Mouse (Mus musculus) CH12F3 (cell line): ENCODE measurements around the gene Spry1.

ENCODE experiments used
- in situ Hi-C: fragments of 300-500 bp; cut with MboI; formaldehyde crosslinking; loops from 2 replicates; pipeline ENCODE4 v1.14.3; 2020; ENCODE audit warnings: low sequenced_read_pairs

Gene Spry1

DNA sequence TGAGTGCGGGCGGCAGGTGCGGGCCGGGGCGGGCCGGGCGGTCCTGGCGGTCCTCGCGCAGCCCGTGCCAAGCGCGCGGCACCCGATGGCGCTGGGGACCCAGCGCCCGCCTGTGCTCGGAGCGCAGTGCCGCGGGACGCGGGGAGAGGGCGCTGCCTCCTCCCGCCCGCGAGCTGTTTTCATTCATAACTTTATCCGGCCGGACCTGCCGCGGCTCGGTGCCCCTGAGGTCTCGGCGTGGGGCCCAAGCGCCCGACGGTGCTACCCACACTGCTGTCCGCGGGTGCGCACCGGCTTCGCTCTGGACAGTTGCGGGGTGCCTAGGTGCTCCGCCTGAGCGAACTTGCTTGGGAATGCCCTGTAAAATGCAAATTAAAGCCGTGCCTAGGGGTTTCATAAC lies 1.1 kb downstream of the Spry1 start:
- in situ Hi-C loops: no loop called here

DNA sequence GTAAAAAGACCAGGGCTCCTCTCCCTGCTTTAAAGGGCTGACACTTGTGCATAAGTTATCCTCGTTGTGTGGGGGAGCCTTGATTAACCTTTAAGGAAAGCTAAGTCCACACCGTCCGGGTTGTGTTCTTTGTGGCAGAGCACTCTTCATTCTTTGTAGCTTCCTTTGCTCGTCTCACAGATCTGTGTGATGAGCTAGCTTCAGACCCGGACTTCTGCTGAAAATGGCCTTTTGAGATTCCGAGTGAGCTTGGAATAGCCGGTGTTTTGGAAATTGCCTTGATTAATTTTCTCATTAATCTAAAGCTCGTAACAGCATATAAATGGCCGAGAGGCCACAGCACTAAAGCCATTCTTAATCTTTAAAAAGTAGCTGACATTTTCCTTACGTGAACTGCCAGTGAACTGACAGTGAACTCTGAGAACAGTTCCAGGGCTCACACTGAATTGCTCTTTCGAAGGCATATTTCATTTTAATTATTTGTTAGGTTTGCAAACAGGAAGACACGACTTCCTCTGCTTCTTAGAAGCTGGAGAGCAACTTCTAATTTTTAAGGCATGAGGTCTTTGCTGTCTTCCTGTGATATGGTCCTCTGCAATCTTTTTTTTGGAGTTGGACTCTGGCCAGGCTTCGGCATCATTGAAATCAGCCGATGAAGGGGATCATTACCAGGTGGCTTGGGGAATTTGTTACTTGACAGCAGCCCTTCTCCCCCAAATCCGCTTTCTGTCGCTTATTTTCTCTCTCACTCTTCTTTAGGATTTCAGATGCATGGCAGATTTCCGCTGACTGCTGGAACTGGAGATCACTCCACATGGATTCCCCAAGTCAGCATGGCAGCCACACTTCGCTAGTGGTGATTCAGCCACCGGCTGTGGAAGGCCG lies 2.3 kb downstream of the Spry1 start:
- in situ Hi-C loops: no loop called here

DNA sequence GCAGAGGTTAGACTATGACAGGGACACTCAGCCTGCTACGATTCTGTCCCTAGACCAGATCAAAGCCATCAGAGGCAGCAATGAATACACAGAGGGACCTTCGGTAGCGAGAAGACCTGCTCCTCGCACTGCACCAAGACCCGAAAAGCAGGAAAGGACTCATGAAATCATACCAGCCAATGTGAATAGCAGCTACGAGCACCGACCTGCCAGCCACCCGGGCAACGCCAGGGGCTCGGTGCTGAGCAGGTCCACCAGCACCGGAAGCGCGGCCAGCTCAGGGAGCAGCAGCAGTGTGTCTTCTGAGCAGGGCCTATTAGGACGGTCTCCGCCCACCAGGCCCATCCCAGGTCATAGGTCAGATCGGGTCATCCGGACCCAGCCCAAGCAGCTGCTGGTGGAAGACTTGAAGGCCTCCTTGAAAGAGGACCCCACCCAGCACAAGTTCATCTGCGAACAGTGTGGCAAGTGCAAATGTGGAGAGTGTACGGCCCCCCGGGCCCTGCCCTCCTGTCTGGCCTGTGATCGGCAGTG lies 3.0 kb downstream of the Spry1 start:
- in situ Hi-C loops: no loop called here

DNA sequence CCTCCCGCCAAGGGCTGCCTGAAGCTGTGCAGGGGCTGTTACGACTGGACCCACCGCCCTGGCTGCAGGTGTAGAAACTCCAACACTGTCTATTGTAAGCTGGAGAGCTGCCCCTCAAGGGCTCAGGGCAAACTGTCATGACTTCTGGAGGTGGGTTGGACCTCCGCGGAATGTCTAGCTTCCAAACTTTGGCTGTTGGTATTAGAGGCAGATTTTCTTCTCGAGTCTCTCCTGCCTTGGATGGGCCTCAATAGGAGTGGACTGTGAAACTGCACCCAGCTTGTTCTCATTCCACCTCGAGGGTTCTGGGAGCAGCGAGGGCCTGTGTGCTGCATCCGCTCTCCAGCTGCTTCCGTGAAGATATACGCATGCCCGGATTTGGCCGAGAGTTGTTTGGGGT lies 3.7 kb downstream of the Spry1 start:
- in situ Hi-C loops: no loop called here

GRCm38 (mm10) chr3:37643903-37644302 lies 4.2 kb downstream of the Spry1 start:
- in situ Hi-C loops: no loop called here

DNA sequence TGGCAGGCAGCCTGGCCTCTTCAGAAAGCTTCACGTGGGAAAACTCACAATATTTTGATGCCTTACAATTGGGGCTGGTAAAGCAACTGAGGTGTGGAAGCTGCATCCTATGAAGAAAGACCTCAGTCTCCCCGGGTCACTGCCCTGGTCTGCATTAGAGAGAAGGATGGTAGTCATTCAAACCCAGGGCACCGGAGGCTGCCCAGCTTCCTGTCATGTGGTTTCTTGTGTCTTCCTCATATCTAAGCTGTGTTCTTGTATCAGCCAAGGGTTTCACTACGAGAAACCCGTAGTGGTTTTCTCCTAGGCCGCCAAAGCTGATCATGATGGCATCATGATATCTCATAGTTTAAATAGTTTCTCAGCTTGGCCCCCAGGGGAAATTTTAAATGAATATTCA lies 5.3 kb downstream of the Spry1 start:
- in situ Hi-C loops: no loop called here

DNA sequence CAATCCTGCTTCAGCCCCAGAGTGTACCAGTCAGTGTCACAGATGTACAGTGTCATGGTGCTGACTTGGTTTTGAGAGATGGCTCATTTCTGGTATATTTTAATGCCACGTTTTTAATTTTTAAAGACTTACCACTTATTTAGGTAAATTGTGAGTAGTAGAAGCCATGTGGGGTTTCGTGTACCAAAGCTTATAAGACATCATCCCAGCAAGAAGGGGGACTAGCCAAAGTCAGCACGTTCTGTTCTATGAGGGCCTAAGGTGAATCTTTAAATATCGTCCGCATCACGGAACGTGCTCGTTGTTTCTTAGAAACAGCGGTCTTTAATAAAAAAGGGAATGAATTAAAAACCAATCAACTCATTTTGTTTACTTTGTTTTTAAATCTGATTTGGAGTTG lies 6.5 kb downstream of the Spry1 start:
- in situ Hi-C loops: no loop called here

- in situ Hi-C loops: no loop called here
These were observed 7.5 kb downstream of the Spry1 start for GRCm38 (mm10) chr3:37647225-37647624.

DNA sequence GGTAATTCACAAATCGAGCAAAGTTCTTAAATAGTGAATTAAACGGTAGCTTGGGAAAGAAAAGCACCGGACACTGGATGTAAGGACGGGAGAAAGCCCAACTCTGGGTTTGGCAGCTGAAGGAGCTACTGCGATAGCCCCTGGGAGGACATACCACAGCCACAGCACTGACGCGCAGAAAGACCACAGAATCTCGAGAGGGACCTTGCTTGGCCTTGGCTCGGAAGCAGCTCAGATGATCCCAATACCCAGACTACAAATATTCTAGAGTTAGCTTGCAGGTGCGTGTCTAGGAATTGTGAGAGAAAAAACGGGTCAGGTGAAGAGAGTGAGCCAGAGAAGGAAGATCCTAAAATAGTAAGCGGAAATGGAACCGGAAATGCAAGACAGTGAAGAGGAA lies 8.5 kb downstream of the Spry1 start:
- in situ Hi-C loops: no loop called here

DNA sequence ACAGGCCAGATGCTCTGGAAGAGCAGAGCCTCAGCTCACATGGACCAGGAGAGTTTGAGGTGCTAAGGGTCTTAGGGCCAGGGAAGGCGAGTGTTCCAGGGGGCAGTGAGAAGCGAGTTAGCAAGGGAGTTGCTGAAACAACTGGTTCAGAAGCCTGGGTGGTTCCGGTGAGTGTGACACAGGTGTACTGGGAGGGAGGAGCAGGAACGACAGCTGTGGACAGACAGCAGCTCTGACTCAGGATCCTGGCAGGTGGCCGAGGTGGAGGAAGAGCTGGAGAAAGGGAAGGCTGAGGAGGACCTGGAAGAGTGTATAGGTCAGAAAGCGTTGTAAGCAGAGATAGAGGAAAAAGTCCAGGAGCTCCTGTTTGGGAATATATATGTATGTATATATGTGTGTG lies 9.5 kb downstream of the Spry1 start:
- in situ Hi-C loops: no loop called here

- in situ Hi-C loops: no loop called here
These were observed 12.8 kb downstream of the Spry1 start for GRCm38 (mm10) chr3:37652537-37652936.

GRCm38 (mm10) chr3:37653935-37654729 lies 14.4 kb downstream of the Spry1 start:
- in situ Hi-C loops: no loop called here

- in situ Hi-C loops: no loop called here
These were observed 15.0 kb downstream of the Spry1 start for GRCm38 (mm10) chr3:37654787-37655186.

DNA sequence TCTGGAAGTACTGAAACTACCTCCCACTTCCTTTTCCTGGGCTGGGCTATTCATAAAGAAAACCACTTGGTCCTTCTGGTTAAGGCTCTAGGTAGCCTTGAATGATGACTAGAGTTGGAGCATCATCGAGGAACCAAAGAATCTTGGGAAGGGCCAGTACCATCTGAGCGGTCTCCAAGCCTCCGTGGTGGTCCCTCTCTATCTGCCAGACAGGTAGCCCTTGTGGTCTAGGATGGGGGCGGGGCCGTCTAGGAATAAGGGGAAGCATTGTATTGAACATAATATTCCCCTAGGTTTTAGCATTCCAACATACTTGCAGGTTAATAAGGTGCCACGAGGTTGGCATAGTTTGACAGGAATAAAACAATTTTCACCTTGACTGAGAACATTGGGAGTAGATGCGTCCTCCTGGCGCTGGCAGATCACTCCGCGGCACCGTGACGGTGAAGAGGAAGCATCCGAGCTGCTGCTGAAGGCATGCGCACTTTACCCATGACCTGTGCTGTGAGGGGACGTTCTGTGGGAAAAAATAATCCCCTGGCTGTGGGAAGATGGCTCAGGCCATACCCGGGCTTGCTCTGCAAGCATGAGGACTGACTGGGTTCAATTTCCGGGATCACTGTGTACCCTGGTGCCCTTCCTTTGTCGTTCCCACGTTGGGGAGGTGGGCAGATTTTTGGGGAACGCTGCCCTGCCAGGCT lies 16.3 kb downstream of the Spry1 start:
- in situ Hi-C loops: no loop called here

GRCm38 (mm10) chr3:37657009-37657408 lies 17.3 kb downstream of the Spry1 start:
- in situ Hi-C loops: no loop called here

- in situ Hi-C loops: no loop called here
These were observed 18.4 kb downstream of the Spry1 start for GRCm38 (mm10) chr3:37658155-37658554.

DNA sequence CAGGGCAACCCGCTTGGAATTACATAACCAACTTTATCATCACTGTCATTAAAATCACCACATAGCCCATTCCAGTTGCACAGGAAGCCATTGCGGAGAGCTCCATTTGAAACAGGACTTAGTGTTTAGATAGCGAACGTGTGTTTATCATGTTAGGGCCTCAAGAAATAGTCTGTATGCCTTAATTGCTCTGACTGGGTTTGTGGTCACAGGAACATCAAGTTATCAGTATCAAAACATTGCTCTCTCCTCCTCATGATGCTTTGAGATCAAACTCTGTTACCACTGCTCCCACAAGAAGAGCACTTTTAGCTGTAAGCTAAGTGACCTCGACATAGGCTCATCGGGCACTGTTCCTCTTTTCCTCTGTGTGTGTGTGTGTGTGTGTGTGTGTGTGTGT lies 19.9 kb downstream of the Spry1 start:
- in situ Hi-C loops: no loop called here

DNA sequence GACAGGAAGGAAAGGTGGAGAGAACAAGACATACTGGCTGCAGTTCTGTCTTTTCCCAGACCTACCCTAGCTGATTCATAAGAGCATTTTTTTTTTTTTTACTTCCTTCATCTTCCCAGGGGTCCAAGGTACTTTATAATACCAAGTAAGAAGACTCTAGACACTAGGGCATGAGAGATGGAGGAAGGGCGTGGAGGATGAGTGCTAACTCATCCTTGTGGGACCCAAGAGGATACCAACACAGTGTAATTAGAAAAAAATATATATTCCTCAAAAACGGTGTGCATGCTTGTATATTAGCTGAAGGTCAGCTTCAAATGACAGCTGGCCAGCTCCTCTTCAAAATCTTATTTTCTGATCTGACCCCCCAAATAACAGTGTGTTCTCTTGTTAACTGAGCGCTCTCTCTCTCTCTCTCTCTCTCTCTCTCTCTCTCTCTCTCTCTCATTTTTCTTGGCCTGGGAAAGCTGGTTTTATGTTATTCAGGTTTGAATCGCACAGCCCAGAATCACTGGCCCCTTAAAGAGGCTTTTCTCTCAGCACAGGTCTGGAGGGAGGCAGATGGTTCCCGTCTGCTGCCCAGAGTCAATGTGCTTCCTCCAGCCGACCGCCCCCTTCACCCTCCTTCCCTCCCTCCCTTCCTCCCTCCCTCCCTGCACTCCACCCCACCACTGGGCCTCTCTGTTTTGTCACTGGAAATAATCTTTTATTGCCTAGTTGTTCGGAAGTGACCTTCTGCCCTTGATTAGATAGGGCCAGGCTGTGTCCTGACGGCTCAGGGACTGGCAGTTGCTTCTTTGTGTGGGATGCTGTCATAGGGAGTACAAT lies 26.8 kb downstream of the Spry1 start:
- in situ Hi-C loops: no loop called here

DNA sequence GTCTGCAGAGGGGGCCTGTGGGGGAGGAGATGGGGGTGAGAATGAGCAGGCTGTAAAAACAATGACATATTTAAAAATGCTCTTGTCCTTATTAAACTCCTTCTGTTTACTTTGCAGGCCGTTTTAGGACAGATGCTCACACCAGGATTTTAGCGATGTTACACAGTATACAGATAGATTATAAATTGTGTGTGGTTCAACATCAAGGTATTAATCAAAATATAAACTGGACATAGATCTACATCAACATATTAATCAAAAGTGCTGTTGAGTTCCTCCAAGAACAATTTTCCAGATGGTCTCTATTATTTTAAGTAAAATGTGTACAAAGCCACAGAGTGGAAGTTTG lies 27.3 kb downstream of the Spry1 start:
- in situ Hi-C loops: no loop called here

DNA sequence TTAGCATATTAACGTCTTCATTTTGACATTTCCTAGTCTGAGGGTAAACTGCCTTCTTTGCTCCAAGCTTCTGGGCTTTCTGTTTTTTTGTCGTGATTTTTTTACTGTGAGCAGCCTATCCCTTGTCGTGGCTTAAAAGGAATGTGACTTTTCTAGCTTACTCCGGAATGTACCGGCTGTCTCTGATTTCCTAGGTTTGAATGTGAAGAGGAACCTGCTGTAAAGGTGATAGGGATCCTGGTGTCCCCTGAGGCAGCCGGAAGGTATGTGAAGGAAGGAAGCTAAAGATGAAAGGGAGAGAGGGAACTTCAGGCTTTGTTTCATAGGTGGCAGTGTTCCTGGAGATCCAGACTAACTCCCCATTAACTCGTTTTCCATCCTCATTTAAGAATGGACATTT lies 28.0 kb downstream of the Spry1 start:
- in situ Hi-C loops: no loop called here

DNA sequence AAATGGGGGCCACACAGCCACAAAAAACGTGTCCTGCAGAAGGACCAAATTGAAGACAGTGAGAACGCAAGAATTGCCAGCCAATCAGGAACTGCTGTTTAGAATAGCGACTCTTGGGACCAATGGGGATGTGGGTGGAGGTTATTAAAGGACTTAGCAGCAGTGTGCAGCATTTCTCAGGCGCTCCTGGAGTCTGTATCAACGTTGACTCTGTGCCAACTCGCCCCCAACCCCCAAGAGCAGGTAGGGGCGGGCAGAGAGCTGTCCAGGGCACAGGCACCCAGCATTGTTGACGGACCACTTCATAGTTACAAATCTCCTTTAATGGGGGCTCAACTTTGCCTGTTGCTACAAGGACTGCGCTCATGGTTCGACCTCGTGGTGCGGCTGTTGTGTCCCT lies 28.9 kb downstream of the Spry1 start:
- in situ Hi-C loops: no loop called here
